ENCODE assay signal across 23 mouse cellular contexts in the genomic region with DNA sequence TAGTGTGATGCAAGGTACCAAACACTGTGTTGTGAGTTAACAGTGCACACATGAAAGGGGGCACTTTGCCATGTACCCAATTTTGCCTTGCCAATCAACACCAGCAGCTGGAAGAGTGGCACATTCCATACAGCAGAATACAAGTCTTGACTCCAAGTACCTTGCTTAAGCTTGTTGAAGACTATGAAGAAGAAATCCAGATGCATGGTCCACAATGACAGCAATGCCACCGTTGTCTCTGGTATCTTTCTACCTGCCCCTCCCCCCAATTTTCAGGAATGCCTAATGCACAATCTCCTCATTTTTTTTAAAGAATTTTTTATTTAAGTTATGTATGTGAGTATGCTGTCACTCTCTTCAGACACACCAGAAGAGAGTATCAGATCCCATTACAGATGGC.
"Had no signal": no experiment of that assay in that cellular context is flagged by ENCODE, and none has a peak within 500 bp of the region (broad histone marks: within the 10 kb centered on the region; RNA-seq: fewer than 3 reads in every experiment).

No protein-coding gene starts in this region.

- H3K4me1 ChIP-seq: heart, embryonic 12.5 days; heart, embryonic 15.5 days; hindbrain, embryonic 13.5 days; hindbrain, embryonic 15.5 days; kidney, embryonic 15.5 days; limb, embryonic 13.5 days; limb, embryonic 15.5 days; liver, embryonic 12.5 days had no signal

- ATAC-seq: hindbrain, postnatal 0 days; intestine, embryonic 16.5 days; liver, embryonic 12.5 days had no signal

- H3K9me3 ChIP-seq: heart, embryonic 12.5 days; heart, embryonic 15.5 days; hindbrain, embryonic 13.5 days; hindbrain, embryonic 15.5 days; kidney, embryonic 15.5 days; limb, embryonic 13.5 days; limb, embryonic 15.5 days; liver, embryonic 12.5 days had no signal

- H3K4me2 ChIP-seq: heart, embryonic 12.5 days; heart, embryonic 15.5 days; hindbrain, embryonic 13.5 days; hindbrain, embryonic 15.5 days; kidney, embryonic 15.5 days; limb, embryonic 13.5 days; limb, embryonic 15.5 days; liver, embryonic 12.5 days had no signal

- DNase-seq: gastrocnemius, postnatal 36 days; heart, adult 18-20 months; heart, postnatal 14 days; heart, postnatal 36 days; kidney, adult 11 months; kidney, adult 2 months; kidney, adult 9 months; kidney, postnatal 14 days; kidney, postnatal 36 days; layer of hippocampus, adult 9-11 months; layer of hippocampus, postnatal 36 days; left cerebral cortex, postnatal 4 days had no signal

- H3K27me3 ChIP-seq: heart, embryonic 12.5 days; heart, embryonic 15.5 days; hindbrain, embryonic 13.5 days; hindbrain, embryonic 15.5 days; kidney, embryonic 15.5 days; limb, embryonic 13.5 days; limb, embryonic 15.5 days; liver, embryonic 12.5 days had no signal

- H3K27ac ChIP-seq: heart, embryonic 15.5 days; hindbrain, embryonic 13.5 days; hindbrain, embryonic 15.5 days; hindbrain, postnatal 0 days; kidney, embryonic 15.5 days; kidney, postnatal 0 days; limb, embryonic 13.5 days; limb, embryonic 15.5 days; liver, embryonic 12.5 days had no signal

- H3K9ac ChIP-seq: heart, embryonic 12.5 days; heart, embryonic 15.5 days; hindbrain, embryonic 13.5 days; hindbrain, embryonic 15.5 days; kidney, embryonic 15.5 days; limb, embryonic 13.5 days; limb, embryonic 15.5 days; liver, embryonic 12.5 days had no signal

- H3K4me3 ChIP-seq: heart, embryonic 12.5 days; heart, embryonic 15.5 days; hindbrain, embryonic 13.5 days; hindbrain, embryonic 15.5 days; kidney, embryonic 15.5 days; limb, embryonic 13.5 days; limb, embryonic 15.5 days; liver, embryonic 12.5 days had no signal

- H3K36me3 ChIP-seq: heart, embryonic 12.5 days; heart, embryonic 15.5 days; hindbrain, embryonic 13.5 days; hindbrain, embryonic 15.5 days; kidney, embryonic 15.5 days; limb, embryonic 13.5 days; limb, embryonic 15.5 days; liver, embryonic 12.5 days had no signal
